Mouse (Mus musculus) heart, embryonic 14.5 days (tissue): ENCODE measurements around the gene Smim1. TPM values are rescaled to one million over a fixed set of nuclear protein-coding genes. Genes with fewer than 3 reads are reported as not detected.

Experiments used
- ATAC-seq: fragments of 200-750 bp; cut with Nextera tagmentation; 2 replicates; pipeline ENCODE4 v1.8.0; 2017; ENCODE audit warnings: low read depth, moderate TSS enrichment; ENCODE audit not compliant: insufficient number of reproducible peaks, insufficient read depth, low FRiP score
- H3K27ac ChIP-seq, 2 experiments: fragments of 200-500 bp in 1 of 2; fragments of 300-500 bp in 1 of 2; sonication (generic) in 1 of 2; replicated peaks in 1 of 2; 2 replicates each; pipeline ENCODE4 v1.5.1; 2012 to 2014; ENCODE audit warnings: low read depth in 2 of 2, low read length in 2 of 2, control low read depth in 1 of 2, mild to moderate bottlenecking in 1 of 2, mixed read lengths in 1 of 2; ENCODE audit not compliant: control insufficient read depth in 1 of 2, insufficient read depth in 1 of 2
- H3K27me3 ChIP-seq: fragments of 300-500 bp; sonication (generic); 2 replicates; pipeline ENCODE4 v1.6.1; 2014; ENCODE audit warnings: mild to moderate bottlenecking, low read length, control low read depth; ENCODE audit not compliant: control insufficient read depth, insufficient read depth
- H3K36me3 ChIP-seq: fragments of 300-500 bp; sonication (generic); 2 replicates; pipeline ENCODE4 v1.6.1; 2014; ENCODE audit warnings: mild to moderate bottlenecking, control low read depth, low read length, mixed read lengths; ENCODE audit not compliant: control insufficient read depth, insufficient read depth
- H3K4me1 ChIP-seq, 2 experiments: fragments of 200-500 bp in 1 of 2; fragments of 300-500 bp in 1 of 2; sonication (generic) in 1 of 2; 2 replicates each; pipeline ENCODE4 v1.6.1; 2012 to 2014; ENCODE audit warnings: low read length in 2 of 2, control low read depth in 1 of 2, mixed read lengths in 1 of 2; ENCODE audit not compliant: control insufficient read depth in 2 of 2, insufficient read depth in 2 of 2
- H3K4me2 ChIP-seq: fragments of 300-500 bp; sonication (generic); 2 replicates; pipeline ENCODE4 v1.6.1; 2014; ENCODE audit warnings: mild to moderate bottlenecking, low read length
- H3K4me3 ChIP-seq, 2 experiments: fragments of 200-500 bp in 1 of 2; fragments of 300-500 bp in 1 of 2; sonication (generic) in 1 of 2; 2 replicates each; pipeline ENCODE4 v1.5.1; 2012 to 2014; ENCODE audit warnings: low read length in 2 of 2, mild to moderate bottlenecking in 2 of 2, control low read depth in 1 of 2, low read depth in 1 of 2, moderate library complexity in 1 of 2; ENCODE audit not compliant: control insufficient read depth in 1 of 2, insufficient read depth in 1 of 2
- H3K9ac ChIP-seq: fragments of 300-500 bp; sonication (generic); 2 replicates; pipeline ENCODE4 v1.6.1; 2014; ENCODE audit warnings: mild to moderate bottlenecking, low read length
- H3K9me3 ChIP-seq: fragments of 300-500 bp; sonication (generic); 2 replicates; pipeline ENCODE4 v1.6.1; 2016; ENCODE audit warnings: low read length, control low read depth; ENCODE audit not compliant: control insufficient read depth
- WGBS: fragments of 180-500 bp; shearing (Covaris S2); extraction: QIAGEN DNeasy Blood & Tissue Kit; methylation state at CpG from one replicate; pipeline ENCODE4 v1.1.7; 2014; 5-methylcytosine and 5-hydroxymethylcytosine counted together
- polyA plus RNA-seq: library from polyadenylated mRNA; unstranded; fragments of >200 nt; fragmentation: Nextera tagmentation; extraction: Ambion mirVana; gene quantifications from 2 replicates; pipeline ENCODE4 v1.2.1, GENCODE M21; 2014

Gene Smim1
- polyA plus RNA-seq, 1 experiment from 2014 or later: 73.1 TPM

GRCm38 (mm10) chr4:153974431-153975291 lies 51.4 kb downstream of the Smim1 start, which contains the start of the genes Dffb and Cep104:
Gene Dffb, minus strand, starts transcription at chr4:153975126.
Gene Cep104, plus strand, starts transcription at chr4:153975194.
- Histone ChIP-seq H3K9me3 (no peaks in the 10 kb centered on the region), H3K4me3 (peak within 1 kb of the TSS; percentile 81 to 96), H3K4me1 (peaks cover 3 to 10% of the 10 kb centered on the region in 2 experiments; a peak in 3 of 4 replicates), H3K9ac (peak within 1 kb of the TSS; percentile 95), H3K27ac (peak within 1 kb of the TSS in 1 of 2 experiments; percentile 44; a peak in 2 of 4 replicates), H3K27me3 (no peaks in the 10 kb centered on the region), H3K36me3 (peaks cover 32% of the 10 kb centered on the region), H3K4me2 (peak within 1 kb of the TSS; percentile 91)
- peak; percentile 91 for ATAC-seq
- 1% methylated on average over 64 of the region's 68 CpGs for WGBS

Other genes starting within 250 kb of the Smim1 start
- 43.7 and 50.6 TPM in 2 replicates for gene A430005L14Rik, start 69.0 kb downstream of the Smim1 start, polyA plus RNA-seq
- 6.3 and 6.8 TPM in 2 replicates for gene Dffb, start 51.1 kb downstream of the Smim1 start, polyA plus RNA-seq
- gene Cep104, start 51.0 kb downstream of the Smim1 start, polyA plus RNA-seq: 13.7 and 14.3 TPM in 2 replicates
- 8.6 and 11.6 TPM in 2 replicates for gene Lrrc47, start 14.5 kb downstream of the Smim1 start, polyA plus RNA-seq
- gene Ccdc27, start 16.4 kb upstream of the Smim1 start, polyA plus RNA-seq: not detected in 2 replicates
- 0.08 and 0.09 TPM in 2 replicates for gene Trp73, start 114.0 kb upstream of the Smim1 start, polyA plus RNA-seq
- 20.7 and 23.1 TPM in 2 replicates for gene Wrap73, start 116.1 kb upstream of the Smim1 start, polyA plus RNA-seq
- 145 and 148 TPM in 2 replicates for gene Tprgl, start 134.4 kb upstream of the Smim1 start, polyA plus RNA-seq
- 33.3 and 39.8 TPM in 2 replicates for gene Megf6, start 144.5 kb upstream of the Smim1 start, polyA plus RNA-seq